Mouse (Mus musculus) spleen, embryonic (tissue): ENCODE measurements at regions not wholly inside any gene's neighbourhood (a gene's known extent, or its start where the extent isn't known, plus 50 kb on each side); places are given as distances from the start of the nearest gene placed in this dataset.

Experiments used
- CTCF ChIA-PET: fragments of 350-600 bp; sonication (Branson Sonifier 250); formaldehyde crosslinking; loops from one replicate; lab custom pipeline; 2022; lab: Charles Lee

DNA sequence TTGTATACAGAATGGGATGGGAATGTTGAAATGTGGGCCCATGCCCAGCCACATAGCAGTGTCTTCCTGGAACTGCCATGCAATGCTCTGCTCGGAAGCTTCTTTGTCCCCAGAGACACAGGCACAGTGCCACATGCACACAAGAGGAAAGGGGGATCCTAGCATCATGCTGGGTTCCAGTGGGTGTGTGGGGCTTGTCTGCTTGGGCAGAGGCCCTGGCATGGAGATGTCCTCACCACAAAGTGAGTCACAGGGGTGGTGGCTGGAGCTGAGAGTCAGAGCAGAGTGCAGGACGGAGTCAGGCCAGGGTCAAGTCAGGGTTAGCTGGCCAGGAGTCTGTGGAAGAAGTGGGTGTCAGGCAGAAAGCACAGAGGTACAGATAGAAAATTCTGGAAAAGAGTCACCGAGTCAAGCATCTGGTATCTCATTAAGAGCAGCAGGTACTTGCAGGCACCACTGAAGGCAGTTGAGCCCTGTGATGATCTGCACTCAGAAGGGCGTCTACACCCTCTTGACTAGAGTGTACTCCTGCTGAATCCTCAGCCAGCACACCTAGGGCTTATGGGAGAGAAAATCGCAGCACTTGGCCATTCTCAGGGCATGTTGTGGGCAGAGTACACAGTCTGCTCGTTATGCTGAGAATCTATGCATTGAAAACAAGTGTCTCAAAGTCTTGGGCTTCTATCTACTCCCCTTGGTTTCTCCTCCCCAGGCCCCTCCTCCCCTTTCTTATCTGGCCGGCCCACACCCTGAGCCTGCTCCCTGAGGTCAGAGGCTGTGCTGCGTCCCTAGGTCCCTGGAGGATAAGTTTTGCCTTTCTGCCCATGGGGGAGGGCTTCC, 85.3 kb downstream of the Ackr3 start:
- CTCF ChIA-PET, result no interaction called here

GRCm38 (mm10) chr1:90289732-90290215, 86.0 kb downstream of the Ackr3 start:
- CTCF ChIA-PET, result no interaction called here

- CTCF ChIA-PET, result no interaction called here
Observed at GRCm38 (mm10) chr1:90290428-90291197, 86.8 kb downstream of the Ackr3 start.

DNA sequence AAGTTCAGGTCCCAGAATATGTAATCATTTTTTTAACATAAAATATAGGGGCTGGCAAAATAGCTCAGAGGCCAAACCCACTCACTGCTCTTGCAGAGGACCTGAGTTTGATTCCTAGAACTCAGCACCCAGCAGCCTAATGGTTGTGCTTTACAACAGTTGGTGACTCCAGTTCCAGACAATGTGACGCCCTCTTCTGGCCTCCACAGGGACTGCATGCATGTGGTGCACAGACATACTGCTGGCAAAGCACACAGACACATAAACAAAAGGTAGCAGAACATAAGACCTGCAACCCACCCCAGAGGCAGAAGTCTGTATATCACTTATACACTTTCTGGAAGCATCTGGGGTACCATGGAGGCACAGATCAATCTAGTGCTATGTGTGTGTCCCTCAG, 87.5 kb downstream of the Ackr3 start:
- CTCF ChIA-PET, result no interaction called here

- CTCF ChIA-PET, result no interaction called here
Observed at GRCm38 (mm10) chr1:90297751-90298150, 94.0 kb downstream of the Ackr3 start.

DNA sequence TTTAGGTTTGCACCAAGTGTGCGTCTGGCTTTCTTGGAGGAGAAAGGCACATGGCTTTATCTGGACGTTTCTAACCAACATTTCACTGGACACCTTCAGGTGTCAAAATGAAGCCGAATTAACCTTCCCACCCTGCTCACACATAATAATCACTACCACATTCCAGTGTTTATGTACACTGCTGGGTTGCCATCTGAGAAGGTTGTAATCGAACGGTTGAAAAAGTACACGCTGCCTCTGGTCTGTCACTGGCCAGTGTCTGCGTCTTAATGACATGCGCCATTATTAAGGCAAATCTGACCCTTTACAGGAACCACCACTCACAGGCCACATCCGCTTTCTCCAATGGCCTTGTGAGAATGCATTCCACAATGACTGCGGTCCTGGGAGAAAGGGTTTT, 96.4 kb downstream of the Ackr3 start:
- CTCF ChIA-PET, result no interaction called here

GRCm38 (mm10) chr1:90304331-90304730, 100.6 kb downstream of the Ackr3 start:
- CTCF ChIA-PET, result no interaction called here

GRCm38 (mm10) chr1:90311016-90311415, 107.2 kb downstream of the Ackr3 start:
- CTCF ChIA-PET, result no interaction called here

DNA sequence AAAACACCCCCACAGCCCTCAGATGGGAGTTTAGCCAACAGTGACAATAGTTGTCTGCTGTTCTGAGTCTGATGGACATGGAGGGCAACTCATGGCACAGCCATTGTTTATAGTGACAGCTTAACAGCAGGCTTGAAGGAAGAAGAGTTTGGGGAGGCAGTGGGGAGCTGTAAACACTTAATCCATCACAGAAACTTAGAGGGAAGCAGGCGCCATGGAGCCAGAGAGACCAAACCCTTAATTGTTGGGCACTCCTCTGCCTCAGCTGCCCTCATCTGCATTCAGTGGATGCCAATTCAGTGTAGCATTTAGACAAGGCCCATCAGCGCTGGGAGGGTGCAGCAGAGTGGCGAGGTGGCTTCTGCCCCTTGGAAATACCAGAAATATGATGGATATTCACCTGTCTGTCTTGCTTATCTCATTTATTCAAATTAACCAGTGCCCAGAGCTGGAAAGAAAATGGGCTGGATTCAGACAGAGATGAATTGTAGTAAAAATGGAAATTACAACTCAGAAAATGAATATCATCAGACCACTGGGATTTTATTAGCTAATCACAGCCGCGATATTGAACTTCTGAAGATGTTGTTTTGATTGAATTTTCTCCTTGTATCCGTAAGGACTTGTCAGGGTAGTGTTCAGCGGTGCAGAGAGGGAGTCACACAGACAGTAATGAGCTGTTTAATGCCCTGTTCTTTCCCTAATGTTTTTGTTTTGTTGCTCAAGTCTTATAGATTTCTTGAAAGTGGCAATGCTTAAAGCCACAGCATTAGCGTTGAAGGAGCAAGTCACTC, 108.1 kb downstream of the Ackr3 start:
- CTCF ChIA-PET, result interaction anchor here (0.6 kb wide), 1 partner anchor 392 kb away, joined by 4 read pairs; no protein-coding TSS in a partner anchor

- CTCF ChIA-PET, result no interaction called here
Observed at GRCm38 (mm10) chr1:90313750-90314359, 110.1 kb downstream of the Ackr3 start.

- CTCF ChIA-PET, result no interaction called here
Observed at GRCm38 (mm10) chr1:90317902-90318301, 114.1 kb downstream of the Ackr3 start.

DNA sequence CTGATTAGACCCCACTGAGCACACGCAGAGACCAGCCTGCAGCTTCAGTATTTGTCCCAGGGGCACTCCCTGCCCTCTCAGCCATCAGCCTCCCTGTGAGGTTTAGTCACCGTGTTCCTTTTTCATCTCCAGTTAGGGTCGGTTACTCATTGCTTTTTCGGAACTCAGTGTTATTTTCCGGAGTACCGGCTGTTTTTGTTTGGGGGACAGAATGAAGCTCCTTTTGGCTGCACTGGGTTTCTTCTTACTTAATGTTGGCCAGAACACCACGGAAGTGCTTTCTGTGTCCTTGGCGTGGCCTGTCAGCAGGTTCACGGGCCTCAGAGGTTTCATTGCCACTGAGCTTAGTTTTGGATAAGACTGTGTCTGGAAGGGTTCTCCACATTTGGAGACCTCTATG, 114.7 kb downstream of the Ackr3 start:
- CTCF ChIA-PET, result no interaction called here

GRCm38 (mm10) chr1:90320518-90320917, 116.7 kb downstream of the Ackr3 start:
- CTCF ChIA-PET, result no interaction called here

GRCm38 (mm10) chr1:90321501-90321900, 117.7 kb downstream of the Ackr3 start:
- CTCF ChIA-PET, result no interaction called here

GRCm38 (mm10) chr1:90327237-90327636, 123.5 kb downstream of the Ackr3 start:
- CTCF ChIA-PET, result no interaction called here

DNA sequence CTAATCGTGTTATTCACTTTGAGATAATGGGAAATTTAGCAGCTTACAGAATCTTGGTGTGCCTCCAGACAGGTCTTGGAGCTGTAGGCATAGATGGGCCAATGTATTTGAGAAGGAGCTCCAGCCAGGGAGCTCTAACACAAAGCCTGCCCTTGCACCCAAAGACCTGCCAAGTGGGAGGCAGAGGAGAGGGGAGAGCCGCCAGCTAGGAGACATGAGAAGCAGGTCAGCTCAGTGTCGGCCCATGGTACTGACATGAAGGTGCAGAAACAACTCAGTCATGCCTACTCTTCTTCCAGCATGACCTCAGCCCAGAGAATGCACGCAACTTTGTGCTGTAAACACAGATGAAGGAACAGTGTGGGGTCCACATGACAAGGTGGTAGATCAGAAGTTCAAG, 128.8 kb downstream of the Ackr3 start:
- CTCF ChIA-PET, result no interaction called here

DNA sequence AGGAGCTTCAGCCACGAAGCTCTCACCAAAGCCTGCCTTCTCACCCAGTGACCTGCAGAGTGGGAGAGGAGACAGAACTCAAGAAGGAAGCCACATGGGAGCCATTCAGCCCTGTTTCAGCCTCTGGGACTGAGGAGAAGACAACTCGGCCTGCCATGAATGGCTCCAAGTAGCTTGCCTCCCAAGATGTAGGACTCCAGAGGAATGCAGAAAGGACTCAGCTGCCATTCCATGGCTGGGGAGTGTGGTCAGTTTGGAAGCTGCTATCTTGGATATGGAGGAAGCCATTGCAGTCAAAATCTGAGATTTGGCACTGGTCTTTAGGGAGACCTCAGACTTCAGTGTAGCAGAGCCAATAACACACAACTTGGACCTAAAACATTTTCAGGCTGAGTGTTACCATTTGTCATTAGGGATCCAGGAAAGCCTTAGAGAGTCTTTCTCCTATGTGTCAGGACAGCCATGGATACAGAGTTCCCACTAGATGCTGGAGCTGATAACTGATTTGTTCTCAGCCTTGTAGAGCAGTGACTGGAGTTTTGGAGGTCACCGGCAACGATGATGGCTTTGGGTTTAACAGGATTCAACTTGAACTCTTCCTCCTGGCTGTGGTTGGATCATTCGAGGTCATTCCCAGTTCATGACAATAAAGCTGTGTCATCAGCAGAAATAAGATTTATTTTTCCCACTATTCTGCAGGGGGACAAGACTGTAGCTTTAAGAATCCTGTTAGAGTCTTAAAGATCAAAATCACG, 130.1 kb downstream of the Ackr3 start:
- CTCF ChIA-PET, result no interaction called here

- CTCF ChIA-PET, result no interaction called here
Observed at GRCm38 (mm10) chr1:90335001-90335747, 131.4 kb downstream of the Ackr3 start.

- CTCF ChIA-PET, result no interaction called here
Observed at GRCm38 (mm10) chr1:90337876-90338316, 134.1 kb downstream of the Ackr3 start.

DNA sequence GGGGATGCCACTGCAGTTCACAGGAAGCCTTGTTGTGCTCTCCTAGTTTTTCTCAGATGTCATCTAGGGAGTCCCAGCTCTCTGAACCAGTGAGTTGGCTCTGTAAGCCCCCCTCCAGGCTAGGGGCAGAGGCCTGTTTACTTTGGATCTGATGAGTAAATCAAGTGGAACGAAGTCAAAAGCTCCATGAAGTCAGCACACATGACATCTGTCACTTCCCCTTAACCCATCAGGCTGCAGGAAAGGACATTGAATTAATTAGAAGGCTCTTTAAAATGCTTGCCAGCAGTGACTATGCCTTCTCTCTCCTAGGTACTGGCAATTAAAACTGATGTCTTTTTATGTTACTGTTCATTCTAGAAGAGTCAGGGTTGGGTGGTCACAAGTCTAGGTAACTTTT, 138.6 kb downstream of the Ackr3 start:
- CTCF ChIA-PET, result no interaction called here
